Mouse (Mus musculus): Measurements from ENCODE around the gene Armc12.
A peak's percentile ranks its signal among the peaks of the same experiment; 100 is the strongest.
"Not testable (repeated sequence)": the region's sequence is repeated elsewhere in the genome, so short reads cannot be mapped to it uniquely, and the experiment has no call there.

The Armc12 gene

DNA sequence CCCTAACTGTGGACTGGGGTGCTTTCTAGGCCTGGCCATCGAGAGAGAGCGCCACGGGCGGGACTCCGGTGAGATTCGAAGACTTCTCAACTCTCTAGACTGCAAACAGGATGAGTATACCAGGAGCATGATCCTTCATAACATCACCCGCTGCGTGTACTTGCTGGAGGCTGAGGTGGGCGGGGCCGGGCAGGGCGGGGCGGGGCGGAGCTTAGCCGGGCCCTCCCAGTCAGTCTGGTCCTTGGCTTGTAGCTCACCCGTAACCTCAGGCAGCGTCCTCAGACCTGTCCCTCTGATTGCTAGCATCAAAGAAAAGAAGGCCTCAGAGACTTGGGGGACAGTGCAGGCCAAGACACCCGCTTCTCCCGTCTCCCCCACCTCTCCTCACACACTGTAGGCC lies 1.3 kb downstream of the Armc12 start:
- DNase-seq (ENCODE audit: inconsistent ontology term) = no peak

DNA sequence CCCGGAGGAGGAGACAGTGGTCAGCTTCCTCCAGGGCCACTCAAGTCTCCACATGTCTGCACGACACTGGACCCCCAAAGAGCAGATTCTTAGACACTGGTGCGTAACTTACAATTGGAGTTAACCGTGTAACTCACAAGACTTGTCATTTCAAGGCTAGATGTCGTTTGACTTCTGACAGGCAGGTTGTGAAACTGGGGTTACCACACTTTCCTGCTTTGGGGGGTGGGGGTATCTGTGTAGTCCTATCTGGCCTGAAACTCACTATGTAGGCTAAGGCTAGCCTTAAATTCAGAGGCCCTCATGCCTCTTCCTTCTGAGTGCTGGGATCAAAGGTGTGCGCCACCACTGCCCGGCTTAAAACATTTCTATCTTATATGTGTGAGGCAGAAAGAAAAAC lies 2.0 kb downstream of the Armc12 start:
- no peak for DNase-seq (ENCODE audit: inconsistent ontology term)

DNA sequence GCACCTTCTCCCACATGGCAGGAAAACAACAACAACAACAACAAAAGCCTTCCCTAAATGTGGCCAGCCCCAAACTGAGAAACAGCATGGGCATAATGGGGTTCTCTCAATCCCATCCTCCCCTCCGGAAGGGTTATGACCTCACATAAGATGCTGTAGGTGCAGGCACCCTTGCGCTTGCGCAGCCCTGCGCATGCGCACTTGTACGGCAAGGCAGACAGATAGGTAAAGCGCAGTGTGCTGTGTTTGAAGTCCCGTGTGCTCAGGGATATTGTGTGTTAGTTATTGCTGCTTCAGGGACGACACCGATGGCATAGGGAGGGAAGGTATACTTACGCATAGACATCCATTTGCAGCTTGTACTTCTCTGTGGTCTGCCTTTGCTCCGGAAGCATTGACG lies 2.7 kb downstream of the Armc12 start:
- no peak for DNase-seq (ENCODE audit: inconsistent ontology term)

DNA sequence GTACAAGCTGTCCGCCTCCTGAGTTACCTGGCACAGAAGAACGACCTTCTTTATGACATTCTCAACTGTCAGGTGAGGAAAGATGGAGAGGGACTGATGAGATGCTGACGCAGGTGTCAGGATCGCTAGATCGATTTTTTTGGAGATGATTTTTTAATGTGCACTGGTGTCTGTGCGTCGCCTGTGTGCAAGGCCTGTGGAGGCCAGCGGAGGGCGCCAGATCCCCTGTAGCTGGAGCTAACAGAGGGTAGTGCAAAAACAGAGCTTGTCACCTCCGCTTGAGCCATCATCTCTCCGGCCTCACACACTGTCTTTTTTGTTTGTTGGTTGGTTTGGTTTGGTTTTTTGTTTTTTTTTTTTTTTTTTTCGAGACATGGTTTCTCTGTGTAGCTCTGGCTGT lies 7.3 kb downstream of the Armc12 start:
- DNase-seq (ENCODE audit: inconsistent ontology term) = no peak

DNA sequence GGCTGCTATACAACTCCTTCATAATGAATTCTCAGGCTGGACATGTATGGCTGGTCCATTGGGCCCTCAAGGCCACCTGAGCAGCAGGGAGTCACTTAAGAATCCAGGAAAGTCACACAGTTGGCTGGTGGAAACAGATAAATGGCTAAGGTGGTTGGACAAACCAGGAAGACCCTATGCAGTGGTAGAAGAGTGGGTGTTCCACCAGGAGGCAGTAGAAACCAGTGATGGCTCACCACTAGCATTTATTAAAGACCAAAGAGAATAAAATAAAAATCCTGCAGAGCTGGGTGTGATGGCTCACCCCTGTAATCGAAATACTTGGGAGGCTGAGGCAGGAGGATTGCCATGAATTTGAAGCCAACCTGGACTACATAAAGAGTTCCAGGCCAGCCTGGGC lies 16.3 kb downstream of the Armc12 start:
- no peak for DNase-seq (ENCODE audit: inconsistent ontology term)

DNA sequence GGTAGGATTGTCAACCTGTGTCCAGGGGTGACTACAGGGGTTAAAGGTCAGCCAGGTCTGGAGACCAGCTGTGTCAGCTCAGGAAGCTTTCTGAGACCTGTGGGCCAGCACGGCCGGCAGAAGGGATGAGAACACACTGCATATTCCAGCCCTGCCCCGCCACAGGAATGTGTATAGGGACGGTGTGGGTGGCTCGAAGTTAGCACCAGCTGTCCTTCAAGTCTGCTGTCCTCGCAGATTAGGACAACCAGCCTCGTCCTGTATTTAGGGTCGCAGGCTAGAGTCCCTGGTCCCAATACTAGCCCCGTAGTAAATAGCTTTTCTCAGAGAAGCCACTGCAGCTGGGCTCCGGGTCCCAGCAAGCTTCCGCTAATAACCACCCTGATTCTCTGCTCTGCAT lies 17.9 kb downstream of the Armc12 start:
- no peak for DNase-seq (ENCODE audit: inconsistent ontology term)

DNA sequence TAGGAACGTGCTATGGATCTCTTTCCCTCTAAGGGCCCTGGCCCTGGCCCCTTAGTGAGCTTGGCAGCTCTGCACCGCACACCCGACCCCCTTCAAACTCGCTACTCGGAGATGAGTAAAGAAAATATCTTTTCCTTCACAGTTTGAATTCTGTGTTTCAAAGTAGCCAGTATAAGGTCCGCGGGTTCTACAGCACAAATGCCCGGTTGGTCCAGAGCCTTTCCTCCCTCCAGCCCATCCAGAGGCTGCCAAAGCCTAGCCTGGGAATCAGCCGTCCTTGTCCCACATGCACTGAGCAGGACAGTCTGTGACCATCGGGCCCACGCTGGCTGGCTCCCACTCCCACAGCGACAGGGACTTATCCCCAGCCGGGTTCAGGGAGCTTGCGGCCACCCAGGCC lies 18.5 kb downstream of the Armc12 start, which contains the start of gene Clpsl2:
Clpsl2 (plus strand) TSS at position 301 of the 400 bp plus-strand sequence.
- no peak for DNase-seq (ENCODE audit: inconsistent ontology term)

DNA sequence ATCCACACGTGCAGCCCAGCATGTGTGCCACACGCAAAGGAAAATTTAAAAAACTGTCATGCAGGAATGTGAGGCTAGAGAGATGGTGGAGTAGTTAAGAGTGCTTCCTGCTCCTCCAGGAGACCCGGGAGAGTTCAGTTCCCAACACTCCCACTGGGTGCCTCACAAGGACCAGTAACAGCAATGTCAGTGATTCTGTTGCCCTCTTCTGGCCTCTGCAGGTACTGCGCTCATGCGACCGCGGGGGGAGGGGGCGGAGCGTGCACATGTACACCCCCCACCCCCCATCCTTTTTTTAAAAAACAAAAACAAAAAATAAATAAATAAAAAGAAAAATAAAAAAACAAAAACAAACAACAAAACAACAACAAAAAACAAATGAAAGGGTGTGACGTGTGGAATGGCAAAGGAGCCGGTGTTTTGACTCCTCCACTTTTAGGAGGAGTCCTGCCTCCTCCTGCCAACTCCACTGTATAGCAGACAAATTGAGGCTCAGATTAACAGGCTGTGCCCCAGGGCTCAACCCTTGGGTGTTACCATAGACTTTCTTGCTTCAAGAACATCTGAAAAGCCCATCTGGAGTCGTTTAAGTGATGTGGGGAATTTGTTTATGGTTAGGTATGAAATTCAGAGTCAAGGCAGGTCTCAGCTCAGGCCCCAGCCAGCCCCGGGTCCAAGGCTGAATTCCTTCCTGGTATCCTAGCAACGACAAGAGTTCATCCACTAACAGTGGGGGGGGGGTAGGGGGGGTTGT lies 22.6 kb downstream of the Armc12 start:
- DNase-seq (ENCODE audit: inconsistent ontology term) = peak; percentile 71

DNA sequence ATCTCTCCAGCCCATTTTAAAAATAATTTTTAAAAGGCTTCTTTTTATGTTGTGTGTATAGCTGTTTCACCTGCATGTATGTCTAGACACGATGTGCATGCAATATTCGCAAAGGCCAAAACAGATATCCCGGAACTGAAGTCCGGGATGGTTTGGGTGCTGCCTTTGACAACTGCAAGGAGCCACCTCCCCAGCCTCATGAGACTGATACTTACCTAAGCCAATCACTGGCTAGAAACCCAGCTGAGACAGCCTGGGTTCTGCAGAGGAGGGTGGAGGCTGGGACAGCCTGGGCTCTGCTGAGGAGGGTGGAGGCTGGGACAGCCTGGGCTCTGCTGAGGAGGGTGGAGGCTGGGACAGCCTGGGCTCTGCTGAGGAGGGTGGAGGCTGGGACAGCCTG lies 23.4 kb downstream of the Armc12 start:
- DNase-seq (ENCODE audit: inconsistent ontology term) = not testable (repeated sequence)

DNA sequence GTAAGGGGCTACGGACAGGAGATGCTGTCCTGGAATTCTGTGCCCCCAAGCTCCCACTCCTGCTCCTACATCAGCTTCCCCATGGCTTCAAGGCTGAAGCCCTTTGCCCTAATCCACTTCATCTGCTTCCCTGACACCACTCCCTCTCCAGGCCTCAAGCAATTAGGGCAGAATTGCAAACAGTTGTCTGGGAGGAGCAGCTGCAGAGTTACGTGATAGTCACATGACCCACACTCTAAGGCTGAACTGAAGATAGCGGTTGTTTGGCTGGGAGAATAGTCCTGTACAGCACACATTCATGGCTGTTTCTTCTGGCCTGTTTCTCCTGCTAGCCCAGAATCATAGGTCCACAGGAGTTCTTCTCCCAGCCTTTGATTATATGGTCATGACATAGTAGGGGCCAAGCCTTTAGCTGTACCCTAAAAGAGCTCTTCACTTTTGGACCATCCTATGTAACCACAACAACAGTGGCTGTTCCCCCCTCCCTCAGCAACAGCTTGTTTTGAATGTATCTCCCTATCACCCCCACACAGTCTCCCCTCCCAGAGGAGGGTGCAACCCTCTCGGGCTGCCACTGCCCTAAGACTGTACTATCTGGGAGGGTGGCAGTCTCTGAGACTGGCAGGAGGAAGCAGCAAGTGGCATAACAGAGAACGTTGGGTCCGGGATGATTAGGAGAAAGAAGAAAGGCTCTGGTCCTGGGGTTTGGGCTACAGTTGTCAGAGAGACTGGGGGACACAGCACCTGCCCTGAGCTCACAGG lies 26.2 kb downstream of the Armc12 start:
- DNase-seq (ENCODE audit: inconsistent ontology term) = no peak

DNA sequence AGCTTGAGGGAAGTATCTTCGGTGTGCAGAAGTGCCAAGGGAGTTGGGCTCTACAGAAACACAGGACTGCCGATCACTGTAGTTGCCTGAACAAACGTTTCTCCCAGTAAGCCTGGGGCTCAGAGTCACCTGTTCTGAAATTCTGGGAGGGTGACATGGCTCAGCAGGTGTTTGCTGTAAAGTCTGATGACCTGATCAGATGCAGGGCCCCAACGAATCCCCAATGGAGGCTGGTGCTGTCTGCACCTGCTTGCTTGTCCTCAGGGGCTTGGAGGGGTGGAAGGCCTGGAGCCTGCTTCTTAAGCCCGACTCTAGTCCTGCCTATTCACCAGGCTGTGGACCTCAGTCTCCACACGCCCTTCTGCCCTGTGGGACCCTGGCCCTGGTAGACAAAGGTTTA lies 27.2 kb downstream of the Armc12 start:
- DNase-seq (ENCODE audit: inconsistent ontology term) = no peak

DNA sequence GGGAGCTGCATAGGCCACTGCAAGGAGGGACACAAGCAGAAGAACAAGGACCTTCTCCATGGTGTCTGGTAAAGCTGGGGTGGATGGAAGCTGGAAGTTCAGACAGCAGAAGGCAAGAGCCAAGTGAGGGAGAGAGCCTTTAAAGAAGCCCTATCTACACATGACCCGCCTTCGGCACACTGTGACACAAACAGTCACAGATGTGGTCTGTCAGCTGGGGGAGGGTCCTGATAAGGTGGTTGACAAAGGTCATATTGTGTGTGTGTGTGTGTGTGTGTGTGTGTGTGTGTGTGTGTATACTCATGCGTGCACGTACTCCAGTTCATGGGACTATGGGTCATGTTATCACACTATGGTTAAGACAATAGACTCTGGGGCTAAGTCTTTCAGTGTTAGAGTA lies 30.0 kb downstream of the Armc12 start, which contains the start of gene Clps:
Clps (minus strand) TSS at position 169 of the 400 bp plus-strand sequence.
- no peak for DNase-seq (ENCODE audit: inconsistent ontology term)

DNA sequence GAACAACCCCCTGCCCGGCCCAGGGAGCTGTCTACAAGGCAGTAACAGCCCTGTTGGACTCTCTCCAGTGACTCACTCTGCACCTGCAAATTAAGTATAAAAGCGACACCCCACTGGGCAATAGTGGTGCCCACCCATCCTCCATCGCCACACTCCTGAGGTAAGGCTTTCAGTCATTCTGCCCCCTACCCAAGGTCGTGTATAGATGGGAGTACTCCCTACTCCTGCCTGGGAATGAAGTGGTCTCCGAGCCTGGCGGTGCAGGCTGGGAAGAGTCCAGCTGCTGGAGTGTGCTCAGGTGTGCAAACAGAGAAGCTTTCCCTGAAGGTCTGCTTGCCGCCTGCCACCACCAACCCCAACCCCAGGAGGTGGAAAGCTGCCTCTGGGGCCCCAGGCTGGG lies 31.0 kb downstream of the Armc12 start:
- DNase-seq (ENCODE audit: inconsistent ontology term) = no peak

DNA sequence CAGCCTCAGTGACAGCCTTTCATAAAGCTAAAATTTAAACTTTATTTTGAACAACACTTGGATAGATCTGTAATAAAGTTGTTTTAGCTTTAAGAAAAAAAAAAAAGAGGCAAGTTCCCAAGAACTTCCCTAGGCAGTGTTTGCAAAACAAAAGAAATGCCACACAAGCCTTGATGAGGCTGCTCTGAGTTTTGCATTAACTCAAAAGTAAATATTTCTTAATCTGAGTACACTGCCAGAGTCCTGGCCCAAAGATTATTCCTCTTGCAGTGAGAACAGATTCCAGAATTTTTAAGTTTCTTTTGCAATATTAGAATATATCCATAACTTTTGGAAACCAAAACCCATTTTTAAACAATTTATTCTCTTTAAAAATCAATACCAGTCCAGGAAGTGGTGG lies 34.6 kb downstream of the Armc12 start:
- no peak for DNase-seq (ENCODE audit: inconsistent ontology term)

DNA sequence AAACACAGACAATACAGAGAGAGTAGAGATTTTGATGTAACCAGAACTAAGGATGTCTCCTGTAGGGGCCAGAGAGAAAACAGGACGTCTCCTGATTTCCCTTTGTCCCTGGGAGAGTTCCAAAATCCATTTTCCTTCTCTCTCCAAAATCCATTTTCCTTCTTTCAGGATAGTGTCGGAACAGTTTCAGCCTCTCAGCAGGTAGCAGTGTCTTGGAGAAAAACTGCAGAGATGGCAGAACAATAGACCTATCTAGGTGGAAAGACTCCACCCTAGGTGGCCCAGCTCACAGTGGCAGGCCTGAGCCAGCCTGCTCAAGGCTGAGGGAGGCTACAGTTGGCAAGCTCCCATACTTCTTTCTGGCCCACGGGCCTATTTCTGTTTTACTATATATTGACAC lies 36.9 kb downstream of the Armc12 start:
- no peak for DNase-seq (ENCODE audit: inconsistent ontology term)

DNA sequence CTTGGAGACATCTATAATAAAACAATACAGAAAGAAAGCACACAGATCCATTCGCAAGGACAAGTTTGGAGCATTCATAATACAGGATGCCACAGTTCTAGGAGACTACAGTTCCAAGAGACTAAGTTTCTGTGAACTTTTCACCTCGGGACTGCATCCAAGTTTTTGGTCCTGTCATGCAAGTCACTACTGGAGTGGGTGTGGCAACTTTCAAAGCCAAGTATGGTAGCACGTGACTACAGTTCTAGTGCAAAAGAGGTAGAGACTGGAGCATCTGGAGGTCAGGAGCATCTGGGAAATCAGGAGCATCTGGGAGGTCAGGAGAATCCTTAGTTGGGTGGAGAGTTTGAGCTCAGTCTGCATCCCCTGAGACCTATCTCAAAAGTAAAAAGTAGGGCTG lies 41.3 kb downstream of the Armc12 start:
- DNase-seq (ENCODE audit: inconsistent ontology term) = no peak

DNA sequence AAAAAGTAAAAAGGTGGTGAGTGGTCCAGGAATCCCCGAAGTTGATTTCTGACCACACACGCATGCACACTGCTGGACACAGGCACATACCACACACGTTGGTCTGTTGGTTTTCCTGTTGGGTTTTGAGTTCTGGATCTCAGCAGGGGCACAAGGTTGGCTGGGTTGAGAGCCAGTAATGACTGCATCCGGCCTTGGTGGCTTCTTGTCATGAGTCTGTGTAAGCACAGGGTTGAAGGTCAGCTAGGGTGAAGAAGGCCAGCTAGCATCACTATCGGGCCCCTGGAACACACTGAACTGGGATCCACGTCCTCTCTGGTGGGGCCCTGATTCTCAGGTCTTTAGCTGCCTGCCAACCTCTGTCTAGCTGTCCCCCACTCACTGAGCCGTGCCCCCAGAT lies 41.9 kb downstream of the Armc12 start:
- DNase-seq (ENCODE audit: inconsistent ontology term) = no peak

DNA sequence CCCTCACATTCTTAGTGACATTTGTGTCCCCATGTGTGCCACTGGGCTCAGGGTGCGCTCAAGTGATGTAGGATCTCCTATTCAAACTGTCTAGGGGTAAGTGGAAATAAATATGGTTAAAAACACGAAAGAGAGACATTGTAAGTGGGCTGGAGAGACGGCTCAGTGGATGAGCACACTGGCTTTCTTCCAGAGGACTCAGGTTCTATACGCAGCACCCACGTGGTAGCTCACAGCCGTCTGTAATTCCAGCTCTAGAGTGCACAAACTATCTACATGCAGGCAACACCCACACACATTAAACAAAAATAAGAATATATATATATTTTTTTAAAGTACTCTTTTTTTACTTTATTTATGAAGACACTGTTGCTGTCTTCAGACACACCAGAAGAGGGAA lies 42.3 kb downstream of the Armc12 start:
- no peak for DNase-seq (ENCODE audit: inconsistent ontology term)

DNA sequence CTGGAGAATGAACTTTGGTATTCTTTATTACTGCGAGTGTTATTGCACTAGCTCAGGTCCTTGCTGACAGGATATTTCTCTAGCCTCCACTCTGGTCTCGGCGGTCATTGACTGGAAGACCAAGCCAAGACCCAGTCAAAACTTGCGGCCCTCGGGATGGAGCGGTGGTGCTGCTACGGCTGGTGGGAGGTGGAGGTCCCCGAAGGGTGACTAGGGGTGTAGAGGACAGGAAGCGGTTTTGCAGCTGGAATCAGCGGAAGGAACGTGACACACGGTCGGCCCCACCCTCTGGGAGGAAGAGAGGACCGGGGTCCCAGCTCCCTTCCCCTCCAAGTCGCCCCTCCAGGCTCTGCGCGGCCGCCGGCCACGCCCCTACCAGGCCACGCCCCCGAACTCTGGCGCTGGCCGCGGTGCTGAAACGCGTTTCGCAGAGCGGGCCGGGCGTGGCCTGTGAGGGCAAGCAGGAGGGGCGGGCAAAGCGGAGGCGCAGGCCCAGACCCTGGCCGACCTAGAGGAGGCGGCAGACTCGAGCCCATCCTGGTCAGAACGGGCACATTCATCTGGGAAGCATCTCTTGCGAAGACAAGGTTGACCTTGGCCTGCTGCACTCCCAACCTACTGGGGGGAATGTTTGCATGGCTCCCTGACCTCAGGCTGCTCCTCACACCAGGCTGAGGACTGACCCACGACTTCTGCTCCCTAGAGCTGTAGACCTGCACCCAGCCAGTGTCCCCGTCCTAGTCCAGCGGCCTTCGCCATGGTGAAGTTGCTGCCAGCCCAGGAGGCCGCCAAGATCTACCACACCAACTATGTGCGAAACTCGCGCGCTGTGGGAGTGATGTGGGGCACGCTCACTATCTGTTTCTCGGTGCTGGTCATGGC lies 44.9 kb downstream of the Armc12 start, which contains the start of gene Lhfpl5:
Lhfpl5 (plus strand) TSS at position 398 of the 882 bp plus-strand sequence.
- DNase-seq (ENCODE audit: inconsistent ontology term) = peak; percentile 51

DNA sequence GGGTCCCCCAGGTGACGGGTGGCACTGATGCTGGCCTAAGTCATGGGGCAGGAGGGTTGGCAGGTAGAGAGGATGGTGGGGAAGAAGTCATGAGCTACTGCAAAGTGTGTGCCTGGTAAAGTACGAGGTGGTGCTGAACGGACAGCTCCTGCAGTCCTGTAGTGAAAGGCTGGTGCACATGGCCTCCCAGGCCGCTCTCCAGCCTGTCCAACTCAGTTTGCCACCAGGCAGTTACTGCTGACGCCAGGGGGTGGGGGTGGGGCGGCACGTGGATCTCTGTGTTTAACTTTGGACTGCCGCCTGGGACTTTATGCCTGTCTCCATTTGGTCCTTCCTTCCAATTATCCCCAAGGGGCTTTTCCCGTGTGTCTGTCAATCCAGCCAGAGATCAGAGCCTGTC lies 49.8 kb downstream of the Armc12 start:
- DNase-seq (ENCODE audit: inconsistent ontology term) = peak; percentile 61

DNA sequence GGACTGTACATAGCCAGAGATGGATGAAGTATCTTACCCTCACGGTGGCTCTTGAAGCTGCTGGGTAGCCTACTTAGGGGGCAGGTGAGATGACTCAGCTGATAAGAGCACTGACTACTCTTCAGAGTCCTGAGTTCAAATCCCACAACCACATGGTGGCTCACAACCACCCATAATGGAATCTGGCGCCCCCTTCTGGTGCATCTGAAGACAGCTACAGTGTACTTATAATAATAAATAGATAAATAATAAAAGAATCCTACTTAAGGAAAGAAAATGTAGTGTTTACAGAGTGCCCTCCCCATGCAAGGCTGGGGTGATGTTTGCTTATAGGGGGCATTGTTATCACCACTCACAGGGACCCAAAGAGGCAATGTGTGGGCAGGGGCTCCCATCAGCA lies 50.5 kb downstream of the Armc12 start:
- no peak for DNase-seq (ENCODE audit: inconsistent ontology term)

DNA sequence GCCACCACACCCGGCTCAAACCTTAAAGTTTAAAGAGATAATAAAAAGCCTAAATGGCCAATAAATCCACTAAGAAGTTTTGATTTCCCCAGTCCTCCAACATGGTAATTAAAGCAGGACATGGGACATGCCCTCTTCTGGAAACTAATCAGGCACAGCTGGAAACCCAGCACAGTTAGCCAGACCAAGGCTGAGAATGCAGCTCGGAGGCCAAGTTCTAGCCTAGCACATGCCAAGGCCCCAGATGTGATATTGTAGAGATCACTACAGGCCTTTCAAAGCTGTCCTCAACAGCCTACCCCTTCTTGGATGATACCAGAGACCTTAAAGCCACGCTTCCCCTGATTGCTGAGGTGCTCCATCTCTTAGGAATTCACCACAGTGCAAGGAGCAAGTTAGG lies 55.9 kb downstream of the Armc12 start:
- no peak for DNase-seq (ENCODE audit: inconsistent ontology term)

Measured in Muller cell, postnatal 12 days (primary cell).